Mouse (Mus musculus): Measurements from ENCODE around the gene Scgb2b15. TPM values are rescaled to one million over a fixed set of nuclear protein-coding genes. Genes with fewer than 3 reads are reported as not detected.

The Scgb2b15 gene
- not detected in 2 replicates for total RNA-seq (2023)

GRCm38 (mm10) chr7:32829562-32829961 is at the start of gene Scgb2b15:
TSS of gene Scgb2b15 (minus strand) at chr7:32829662.

GRCm38 (mm10) chr7:32836254-32836653 is 6.8 kb upstream of the Scgb2b15 start, which contains the start of gene Scgb1b15:
TSS of gene Scgb1b15 (plus strand) at chr7:32836554.

Other genes starting within 250 kb of the Scgb2b15 start
- gene Scgb1b15, start 6.9 kb upstream of the Scgb2b15 start, total RNA-seq (2023) = not detected in 2 replicates
- gene Scgb2b17, start 226.9 kb upstream of the Scgb2b15 start, total RNA-seq (2023) = not detected in 2 replicates
- gene Scgb1b17, start 233.8 kb upstream of the Scgb2b15 start, total RNA-seq (2023) = not detected in 2 replicates

All from neutrophil, adult 65 days (primary cell).